Mouse (Mus musculus) MEL (cell line): Measurements from ENCODE around the gene Gm10401. TPM values are rescaled to one million over a fixed set of nuclear protein-coding genes. Genes with fewer than 3 reads are reported as not detected.
A peak's percentile ranks its signal among the peaks of the same experiment; 100 is the strongest.

Experiments used
- DNase-seq: peaks from one replicate; pipeline ENCODE4 v3.0.0; 2011; ENCODE audit warnings: low read depth, low spot score
- H3K27ac ChIP-seq: 2 replicates; pipeline ENCODE4 v1.5.1; 2012; ENCODE audit warnings: low read depth, mild to moderate bottlenecking, control low read depth, low read length, moderate library complexity; ENCODE audit not compliant: control insufficient read depth
- H3K27me3 ChIP-seq, 2 experiments: fragments of 150-350 bp in 1 of 2; sonication (generic) in 1 of 2; 2 replicates each; pipeline ENCODE4 v1.6.1; 2012; ENCODE audit warnings: low read length in 2 of 2, mild to moderate bottlenecking in 2 of 2, improper control_type of control experiment in 1 of 2, moderate library complexity in 1 of 2; ENCODE audit not compliant: insufficient read depth in 2 of 2, control insufficient read depth in 1 of 2
- H3K36me3 ChIP-seq, 2 experiments: 2 replicates each; pipeline ENCODE4 v1.6.1; 2012 to 2014; ENCODE audit warnings: low read length in 2 of 2, improper control_type of control experiment in 1 of 2, inconsistent platforms in 1 of 2, mild to moderate bottlenecking in 1 of 2; ENCODE audit not compliant: insufficient read depth in 2 of 2, control insufficient read depth in 1 of 2
- H3K4me1 ChIP-seq, 2 experiments: fragments of 150-350 bp in 1 of 2; sonication (generic) in 1 of 2; 2 replicates each; pipeline ENCODE4 v1.6.1; 2012; ENCODE audit warnings: low read length in 2 of 2, improper control_type of control experiment in 1 of 2, mild to moderate bottlenecking in 1 of 2; ENCODE audit not compliant: insufficient read depth in 2 of 2, control insufficient read depth in 1 of 2
- H3K4me3 ChIP-seq, 2 experiments: fragments of 150-350 bp in 1 of 2; sonication (generic) in 1 of 2; 2 replicates each; pipeline ENCODE4 v1.5.1; 2012; ENCODE audit warnings: low read depth in 2 of 2, low read length in 2 of 2, mild to moderate bottlenecking in 2 of 2, moderate library complexity in 2 of 2, control low read depth in 1 of 2, improper control_type of control experiment in 1 of 2; ENCODE audit not compliant: control insufficient read depth in 1 of 2, insufficient read depth in 1 of 2
- H3K79me2 ChIP-seq: 2 replicates; pipeline ENCODE4 v1.6.1; 2012; ENCODE audit warnings: mild to moderate bottlenecking, low read length, moderate library complexity; ENCODE audit not compliant: control insufficient read depth, poor library complexity, insufficient read depth
- H3K9ac ChIP-seq: 2 replicates; pipeline ENCODE4 v1.6.1; 2012; ENCODE audit warnings: low read depth, mild to moderate bottlenecking, control low read depth, low read length, moderate library complexity; ENCODE audit not compliant: control insufficient read depth, poor library complexity, severe bottlenecking
- H3K9me3 ChIP-seq: fragments of 150-350 bp; sonication (generic); replicated peaks from 2 replicates; pipeline ENCODE4 v1.6.1; 2012; ENCODE audit warnings: mild to moderate bottlenecking, low read length, improper control_type of control experiment, moderate library complexity; ENCODE audit not compliant: insufficient read depth
- BHLHE40 ChIP-seq: IDR thresholded peaks from 2 replicates; pipeline ENCODE4 v1.6.1; 2012; ENCODE audit warnings: low read depth, mild to moderate bottlenecking, inconsistent platforms, low read length, improper control_type of control experiment, borderline replicate concordance
- CHD1 ChIP-seq: IDR thresholded peaks from 2 replicates; pipeline ENCODE4 v1.6.1; 2012; ENCODE audit warnings: low read depth, mild to moderate bottlenecking, inconsistent platforms, low read length, improper control_type of control experiment
- CHD2 ChIP-seq: IDR thresholded peaks from 2 replicates; pipeline ENCODE4 v1.6.1; 2011; ENCODE audit warnings: low read length, improper control_type of control experiment
- CTCF ChIP-seq, 3 experiments: IDR thresholded peaks in 2 of 3; conservative IDR thresholded peaks in 1 of 3; 2 replicates each; pipeline ENCODE4 v1.5.1; 2011 to 2012; ENCODE audit warnings: low read length in 3 of 3, low read depth in 2 of 3, mild to moderate bottlenecking in 2 of 3, improper control_type of control experiment in 1 of 3, inconsistent platforms in 1 of 3, mixed read lengths in 1 of 3, moderate library complexity in 1 of 3; ENCODE audit not compliant: control insufficient read depth in 1 of 3, insufficient read depth in 1 of 3, poor library complexity in 1 of 3, severe bottlenecking in 1 of 3
- E2F4 ChIP-seq: IDR thresholded peaks from 2 replicates; pipeline ENCODE4 v1.6.1; 2011; ENCODE audit warnings: low read depth, low read length, improper control_type of control experiment, borderline replicate concordance
- ELF1 ChIP-seq: IDR thresholded peaks from 2 replicates; pipeline ENCODE4 v1.6.1; 2014; ENCODE audit warnings: low read depth, mild to moderate bottlenecking, inconsistent platforms, low read length, improper control_type of control experiment, moderate library complexity
- GATA1 ChIP-seq: IDR thresholded peaks from 2 replicates; pipeline ENCODE4 v1.6.1; 2011; ENCODE audit warnings: low read depth, low read length, improper control_type of control experiment
- HCFC1 ChIP-seq: IDR thresholded peaks from 2 replicates; pipeline ENCODE4 v1.6.1; 2012; ENCODE audit warnings: low read depth, mild to moderate bottlenecking, inconsistent platforms, low read length, improper control_type of control experiment, moderate library complexity
- JUND ChIP-seq: IDR thresholded peaks from 2 replicates; pipeline ENCODE4 v1.6.1; 2011; ENCODE audit warnings: low read depth, mild to moderate bottlenecking, improper control_type of control experiment, low read length
- MAX ChIP-seq: IDR thresholded peaks from 2 replicates; pipeline ENCODE4 v1.6.1; 2011; ENCODE audit warnings: low read length, improper control_type of control experiment
- MAZ ChIP-seq: IDR thresholded peaks from 2 replicates; pipeline ENCODE4 v1.6.1; 2012; ENCODE audit warnings: low read depth, mild to moderate bottlenecking, inconsistent platforms, low read length, improper control_type of control experiment
- MEF2A ChIP-seq: IDR thresholded peaks from 2 replicates; pipeline ENCODE4 v1.6.1; 2014; ENCODE audit warnings: low read depth, mild to moderate bottlenecking, inconsistent platforms, low read length, improper control_type of control experiment; ENCODE audit not compliant: poor library complexity, insufficient replicate concordance, severe bottlenecking; ENCODE audit errors: extremely low read depth
- MXI1 ChIP-seq: IDR thresholded peaks from 2 replicates; pipeline ENCODE4 v1.6.1; 2011; ENCODE audit warnings: mild to moderate bottlenecking, low read depth, low read length, improper control_type of control experiment
- MYB ChIP-seq: IDR thresholded peaks from 2 replicates; pipeline ENCODE4 v1.6.1; 2011; ENCODE audit warnings: mild to moderate bottlenecking, low read depth, low read length, improper control_type of control experiment
- MYC ChIP-seq: IDR thresholded peaks from 2 replicates; pipeline ENCODE4 v1.6.1; 2011; ENCODE audit warnings: low read depth, mild to moderate bottlenecking, low read length, improper control_type of control experiment, moderate library complexity
- NRF1 ChIP-seq: IDR thresholded peaks from 2 replicates; pipeline ENCODE4 v1.6.1; 2014; ENCODE audit warnings: low read depth, mild to moderate bottlenecking, inconsistent platforms, low read length, improper control_type of control experiment, moderate library complexity; ENCODE audit not compliant: poor library complexity, insufficient read depth, severe bottlenecking
- POLR2A ChIP-seq, 2 experiments: IDR thresholded peaks; 2 replicates each; pipeline ENCODE4 v1.6.1; 2011 to 2012; ENCODE audit warnings: low read length in 2 of 2, mild to moderate bottlenecking in 2 of 2, control low read depth in 1 of 2, improper control_type of control experiment in 1 of 2, low read depth in 1 of 2, moderate library complexity in 1 of 2; ENCODE audit not compliant: control insufficient read depth in 1 of 2, insufficient read depth in 1 of 2, poor library complexity in 1 of 2
- POLR2AphosphoS2 ChIP-seq: IDR thresholded peaks from 2 replicates; pipeline ENCODE4 v1.6.1; 2011; ENCODE audit warnings: low read length, improper control_type of control experiment
- POLR2AphosphoS5 ChIP-seq: IDR thresholded peaks from 2 replicates; pipeline ENCODE4 v1.6.1; 2012; ENCODE audit warnings: low read depth, borderline replicate concordance, mild to moderate bottlenecking, inconsistent platforms, low read length, moderate library complexity, mixed read lengths
- RAD21 ChIP-seq: IDR thresholded peaks from 2 replicates; pipeline ENCODE4 v1.6.1; 2011; ENCODE audit warnings: mild to moderate bottlenecking, low read depth, low read length, improper control_type of control experiment
- SIN3A ChIP-seq: IDR thresholded peaks from 2 replicates; pipeline ENCODE4 v1.6.1; 2012; ENCODE audit warnings: low read length, improper control_type of control experiment, inconsistent platforms
- SMC3 ChIP-seq: IDR thresholded peaks from 2 replicates; pipeline ENCODE4 v1.6.1; 2011; ENCODE audit warnings: low read depth, low read length, improper control_type of control experiment
- TBP ChIP-seq: IDR thresholded peaks from 2 replicates; pipeline ENCODE4 v1.8.0; 2011; ENCODE audit warnings: low read depth, low read length, improper control_type of control experiment
- TCF12 ChIP-seq: IDR thresholded peaks from 2 replicates; pipeline ENCODE4 v1.6.1; 2014; ENCODE audit warnings: low read depth, mild to moderate bottlenecking, inconsistent platforms, low read length, improper control_type of control experiment, moderate library complexity
- UBTF ChIP-seq: IDR thresholded peaks from 2 replicates; pipeline ENCODE4 v1.6.1; 2012; ENCODE audit warnings: low read depth, mild to moderate bottlenecking, inconsistent platforms, low read length, improper control_type of control experiment, moderate library complexity, borderline replicate concordance; ENCODE audit not compliant: insufficient read depth
- USF1 ChIP-seq: IDR thresholded peaks from 2 replicates; pipeline ENCODE4 v1.6.1; 2014; ENCODE audit warnings: low read depth, mild to moderate bottlenecking, inconsistent platforms, low read length, improper control_type of control experiment, moderate library complexity
- USF2 ChIP-seq, 2 experiments: IDR thresholded peaks; 2 replicates each; pipeline ENCODE4 v1.6.1; 2011 to 2012; ENCODE audit warnings: improper control_type of control experiment in 2 of 2, low read length in 2 of 2, borderline replicate concordance in 1 of 2, inconsistent platforms in 1 of 2, low read depth in 1 of 2, mild to moderate bottlenecking in 1 of 2; ENCODE audit not compliant: insufficient read depth in 1 of 2
- ZNF384 ChIP-seq: IDR thresholded peaks from 2 replicates; pipeline ENCODE4 v1.6.1; 2012; ENCODE audit warnings: low read depth, mild to moderate bottlenecking, inconsistent platforms, low read length, improper control_type of control experiment
- polyA plus RNA-seq, 2 experiments: library from polyadenylated mRNA; stranded (reverse) in 1 of 2; unstranded in 1 of 2; fragments of >175 nt in 1 of 2; fragments of >200 nt in 1 of 2; gene quantifications; 2 replicates each; pipeline versions ENCODE4 v1.2.1 to v1.2.4; 2012; ENCODE audit warnings: low replicate concordance in 2 of 2, low read depth in 1 of 2; ENCODE audit not compliant: insufficient read length in 2 of 2, insufficient read depth in 1 of 2, missing spikeins in 1 of 2
- total RNA-seq: library from RNA; depleted of rRNA; stranded (reverse); fragments of 300-350 nt; gene quantifications from 2 replicates; pipeline ENCODE4 v1.2.3, GENCODE M21; 2012

The Gm10401 gene
- total and polyA plus RNA-seq, 3 experiments: 0.56 to 3.5 TPM; not detected in 1

GRCm38 (mm10) chr5:115060067-115060695 is 37.9 kb downstream of the Gm10401 start:
- Histone ChIP-seq H3K4me1 (peaks cover 47 to 64% of the 10 kb centered on the region in 2 experiments), H3K9ac (no peak overlapping the region), H3K9me3 (no peaks in the 10 kb centered on the region), H3K27ac (peak overlapping the region; percentile 98), H3K4me3 (no peak overlapping the region), H3K79me2 (peaks cover 24% of the 10 kb centered on the region), H3K36me3 (peaks cover 0 to 71% of the 10 kb centered on the region in 2 experiments; a peak in 2 of 4 replicates), H3K27me3 (no peaks in the 10 kb centered on the region)
- no peak for TF ChIP-seq RAD21
- DNase-seq: no peak

- peaks cover 0 to 83% of the 10 kb centered on the region in 2 experiments; a peak in 2 of 4 replicates for H3K36me3 ChIP-seq
- peaks cover 52 to 76% of the 10 kb centered on the region in 2 experiments for H3K4me1 ChIP-seq
- peaks cover 28% of the 10 kb centered on the region for H3K79me2 ChIP-seq
- H3K9ac ChIP-seq: peak overlapping the region; percentile 24; the same call in 1 of the 2 replicates
- H3K27ac ChIP-seq: peak overlapping the region; percentile 98
- DNase-seq: peak; percentile 95
- no peak overlapping the region for H3K4me3 ChIP-seq
- no peaks in the 10 kb centered on the region for H3K27me3 ChIP-seq
- H3K9me3 ChIP-seq: no peaks in the 10 kb centered on the region
- peak in 1 of 2 experiments; percentile 54; a peak in 1 of 4 replicates for TF ChIP-seq POLR2A (IDR thresholded peaks at IDR 0.05; ENCODE audit: control insufficient read depth in 1 of 2, insufficient read depth in 1 of 2, low read depth in 1 of 2, low read length in 2 of 2, poor library complexity in 1 of 2)
- TF ChIP-seq USF2 (IDR thresholded peaks at IDR 0.05; ENCODE audit: borderline replicate concordance in 1 of 2, insufficient read depth in 1 of 2, low read depth in 1 of 2, low read length in 2 of 2): no peak
- 0 out of 2 replicates have a peak, but pooled peaks have one; percentile 12 for TF ChIP-seq MAX
- peak; percentile 79; the same call in 1 of the 2 replicates for TF ChIP-seq BHLHE40
- TF ChIP-seq JUND: no peak
- no peak for TF ChIP-seq NRF1
- peak; percentile 94 for TF ChIP-seq SIN3A
- peak; percentile 56 for TF ChIP-seq CHD1
- peak; percentile 92 for TF ChIP-seq GATA1
- 0 out of 2 replicates have a peak, but pooled peaks have one; percentile 14 for TF ChIP-seq MEF2A
- TF ChIP-seq POLR2AphosphoS2: no peak
- peak; percentile 96 for TF ChIP-seq MAZ
- TF ChIP-seq MXI1: no peak; the same call in 1 of the 2 replicates
- TF ChIP-seq CTCF (IDR thresholded peaks at IDR 0.05 in 2 of 3, conservative IDR thresholded peaks at IDR 0.05 in 1 of 3; ENCODE audit: control insufficient read depth in 1 of 3, insufficient read depth in 1 of 3, low read depth in 2 of 3, low read length in 3 of 3, poor library complexity in 1 of 3, severe bottlenecking in 1 of 3): no peak
- 0 out of 2 replicates have a peak, but pooled peaks have one; percentile 4 for TF ChIP-seq USF1
- TF ChIP-seq MYB: peak; percentile 98
- peak; percentile 93 for TF ChIP-seq TCF12
- no peak for TF ChIP-seq POLR2AphosphoS5
- TF ChIP-seq E2F4: no peak
- peak; percentile 68 for TF ChIP-seq HCFC1
- peak; percentile 15; the same call in 1 of the 2 replicates for TF ChIP-seq SMC3
- TF ChIP-seq TBP: peak; percentile 71
- peak; percentile 51; the same call in 1 of the 2 replicates for TF ChIP-seq ELF1
- TF ChIP-seq CHD2: peak; percentile 89
- peak; percentile 98 for TF ChIP-seq ZNF384
- TF ChIP-seq MYC: peak; percentile 50
- no peak for TF ChIP-seq UBTF
- TF ChIP-seq RAD21: no peak
Observed at GRCm38 (mm10) chr5:115058584-115059297, 39.4 kb downstream of the Gm10401 start.
